Mouse (Mus musculus): ENCODE measurements around the gene Zfp142. TPM values are rescaled to one million over a fixed set of nuclear protein-coding genes. Genes with fewer than 3 reads are reported as not detected.

Gene Zfp142
- polyA plus RNA-seq (2012; rRNA removed) = 23.9 TPM in 2 replicates

DNA sequence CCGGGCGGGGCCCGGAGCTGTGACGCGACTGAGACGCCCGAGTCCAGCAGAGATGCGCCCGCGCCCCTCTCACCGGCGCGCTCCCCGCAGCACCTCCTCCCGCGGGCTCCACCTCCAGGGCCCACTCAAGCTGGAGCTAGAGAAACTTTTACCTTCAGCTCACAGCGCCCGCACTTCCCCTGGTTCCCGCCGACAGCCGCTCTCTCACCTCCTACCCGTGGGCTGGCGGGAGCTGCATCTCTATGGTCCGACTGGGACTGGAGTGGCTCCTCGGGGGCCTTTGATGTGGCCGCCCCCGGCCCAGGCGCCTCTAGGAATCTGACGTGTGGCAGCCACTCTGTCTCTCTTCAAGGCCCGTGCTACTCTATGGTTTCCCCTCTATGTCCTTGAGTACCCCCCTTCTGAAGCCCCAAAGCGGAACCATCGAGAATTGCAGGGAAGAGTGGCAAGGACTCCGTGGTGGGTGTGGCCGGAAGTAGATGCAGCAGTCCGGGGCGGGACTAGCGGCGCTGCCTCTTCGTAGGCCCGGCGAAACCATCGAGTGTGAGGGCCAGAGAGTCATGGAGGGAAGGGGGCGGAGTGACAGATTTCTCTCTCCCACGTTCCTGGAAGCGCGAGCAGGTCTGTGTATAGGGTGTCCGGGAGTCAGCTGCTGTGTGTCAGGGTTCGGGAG is at the start of gene Zfp142, which contains the start of gene Bcs1l:
Gene Zfp142 (minus strand): TSS at position 474 of the 673 bp plus-strand sequence.
Gene Bcs1l (plus strand): TSS at position 517 of the 673 bp plus-strand sequence.
- Histone ChIP-seq H3K4me1 (ENCODE audit: control insufficient read depth, insufficient read depth, low read length) (peaks cover 8% of the 10 kb centered on the region; the same call in 1 of the 2 replicates), H3K4me3 (ENCODE audit: insufficient read depth, low read length) (peak within 1 kb of the TSS; percentile 57), H3K27ac (ENCODE audit: insufficient read depth, low read length) (peak within 1 kb of the TSS; percentile 66)
- TF ChIP-seq CTCF (IDR thresholded peaks at IDR 0.05; ENCODE audit: extremely low read depth, insufficient read depth, low read length) (no peak), POLR2A (IDR thresholded peaks at IDR 0.05; ENCODE audit: extremely low read depth, insufficient read depth, low read length) (peak; percentile 64; the same call in 1 of the 2 replicates)

DNA sequence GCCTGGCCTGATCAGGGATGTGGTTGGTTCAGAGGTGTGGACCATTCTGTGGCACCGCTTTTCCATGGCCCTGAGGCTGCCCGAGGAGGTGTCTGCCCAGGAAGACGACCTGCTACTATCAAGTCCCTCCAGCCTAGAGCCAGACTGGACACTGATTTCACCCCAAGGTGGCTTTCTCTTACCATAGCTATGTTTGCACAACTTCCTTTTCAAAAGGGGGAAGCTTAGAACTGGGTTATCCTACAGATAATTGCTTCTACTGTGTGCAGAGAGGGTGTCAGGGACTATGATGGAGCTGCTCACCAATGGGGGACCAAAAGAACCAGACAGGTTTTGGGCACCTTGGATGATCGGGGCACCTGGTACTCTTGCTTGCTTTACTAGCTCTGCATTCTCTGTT is 44.7 kb upstream of the Zfp142 start:
- no peak overlapping the region for H3K4me3 ChIP-seq (ENCODE audit: insufficient read depth, low read length)
- TF ChIP-seq POLR2A (IDR thresholded peaks at IDR 0.05; ENCODE audit: extremely low read depth, insufficient read depth, low read length) (no peak), CTCF (IDR thresholded peaks at IDR 0.05; ENCODE audit: extremely low read depth, insufficient read depth, low read length) (no peak)
- no peak overlapping the region for H3K27ac ChIP-seq (ENCODE audit: insufficient read depth, low read length)

DNA sequence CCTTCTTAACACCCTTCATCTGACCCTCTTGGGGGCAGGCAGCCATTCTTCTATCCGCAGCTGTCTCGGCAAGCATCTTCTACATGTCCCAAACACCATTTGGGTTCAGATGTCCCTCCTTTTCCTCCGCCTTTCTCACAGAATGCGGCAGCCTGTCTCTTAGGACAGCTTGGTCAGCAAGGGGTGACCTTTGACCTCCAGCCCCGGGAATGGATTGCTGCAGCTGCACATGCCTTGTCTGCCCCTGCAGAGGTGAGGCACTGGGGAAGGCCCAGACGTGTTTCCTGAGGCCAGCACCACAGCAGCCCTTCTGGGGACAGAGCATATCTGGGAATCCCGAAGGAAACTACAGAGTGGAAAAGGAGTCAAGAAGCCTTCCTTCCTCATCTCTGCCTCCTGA is 40.0 kb upstream of the Zfp142 start:
- TF ChIP-seq POLR2A (IDR thresholded peaks at IDR 0.05; ENCODE audit: extremely low read depth, insufficient read depth, low read length) = no peak
- no peak for TF ChIP-seq CTCF (IDR thresholded peaks at IDR 0.05; ENCODE audit: extremely low read depth, insufficient read depth, low read length)
- H3K27ac ChIP-seq (ENCODE audit: insufficient read depth, low read length) = no peak overlapping the region
- H3K4me1 ChIP-seq (ENCODE audit: control insufficient read depth, insufficient read depth, low read length) = no peaks in the 10 kb centered on the region
- no peak overlapping the region for H3K4me3 ChIP-seq (ENCODE audit: insufficient read depth, low read length)

More for the DNA sequence above, 44.7 kb upstream of the Zfp142 start:
- H3K4me1 ChIP-seq (ENCODE audit: control insufficient read depth, insufficient read depth, low read length) = no peaks in the 10 kb centered on the region

DNA sequence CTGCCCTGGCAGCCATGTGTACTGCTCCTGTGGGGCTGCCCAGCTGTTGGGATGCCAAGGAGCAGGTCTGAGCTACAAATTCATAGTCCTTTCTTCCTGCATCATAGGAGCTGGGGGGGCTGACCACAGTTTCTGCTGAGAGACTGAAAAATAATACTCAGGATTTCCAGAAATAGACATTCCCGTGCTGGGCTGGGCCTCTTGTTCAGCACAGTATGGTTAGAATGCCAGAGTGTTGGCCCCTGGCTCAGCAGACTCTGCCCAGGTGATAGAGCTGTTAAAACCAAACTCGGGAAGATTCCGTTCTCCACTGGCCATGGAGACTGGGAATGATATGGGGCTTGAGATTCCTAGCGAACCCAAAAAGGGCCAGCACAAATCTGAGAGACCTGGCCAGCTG is 38.0 kb upstream of the Zfp142 start:
- H3K4me3 ChIP-seq (ENCODE audit: insufficient read depth, low read length) = no peak overlapping the region
- TF ChIP-seq CTCF (IDR thresholded peaks at IDR 0.05; ENCODE audit: extremely low read depth, insufficient read depth, low read length) (no peak), POLR2A (IDR thresholded peaks at IDR 0.05; ENCODE audit: extremely low read depth, insufficient read depth, low read length) (no peak)
- no peak overlapping the region for H3K27ac ChIP-seq (ENCODE audit: insufficient read depth, low read length)
- H3K4me1 ChIP-seq (ENCODE audit: control insufficient read depth, insufficient read depth, low read length) = no peaks in the 10 kb centered on the region

DNA sequence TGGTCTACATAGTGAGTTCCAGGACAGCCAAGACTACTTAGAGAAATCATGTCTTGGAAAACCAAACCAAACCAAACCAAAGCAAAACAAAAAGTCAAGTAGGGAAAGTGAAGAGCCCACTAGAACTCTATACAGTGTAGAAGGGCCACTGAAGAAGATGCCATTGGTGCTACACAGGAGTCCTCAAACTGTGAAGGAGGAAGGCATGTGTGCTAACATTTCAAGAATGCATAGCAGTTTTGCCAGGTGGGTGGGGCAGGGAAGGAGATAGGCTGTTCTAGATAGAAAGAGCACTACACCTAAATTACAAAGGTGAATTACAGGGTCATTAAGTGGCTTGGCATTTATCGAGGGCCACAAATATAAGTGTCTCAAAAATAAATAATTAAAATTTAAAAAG is 36.1 kb upstream of the Zfp142 start:
- Histone ChIP-seq H3K4me3 (ENCODE audit: insufficient read depth, low read length) (no peak overlapping the region), H3K4me1 (ENCODE audit: control insufficient read depth, insufficient read depth, low read length) (no peaks in the 10 kb centered on the region), H3K27ac (ENCODE audit: insufficient read depth, low read length) (no peak overlapping the region)
- TF ChIP-seq POLR2A (IDR thresholded peaks at IDR 0.05; ENCODE audit: extremely low read depth, insufficient read depth, low read length) (no peak), CTCF (IDR thresholded peaks at IDR 0.05; ENCODE audit: extremely low read depth, insufficient read depth, low read length) (no peak)

DNA sequence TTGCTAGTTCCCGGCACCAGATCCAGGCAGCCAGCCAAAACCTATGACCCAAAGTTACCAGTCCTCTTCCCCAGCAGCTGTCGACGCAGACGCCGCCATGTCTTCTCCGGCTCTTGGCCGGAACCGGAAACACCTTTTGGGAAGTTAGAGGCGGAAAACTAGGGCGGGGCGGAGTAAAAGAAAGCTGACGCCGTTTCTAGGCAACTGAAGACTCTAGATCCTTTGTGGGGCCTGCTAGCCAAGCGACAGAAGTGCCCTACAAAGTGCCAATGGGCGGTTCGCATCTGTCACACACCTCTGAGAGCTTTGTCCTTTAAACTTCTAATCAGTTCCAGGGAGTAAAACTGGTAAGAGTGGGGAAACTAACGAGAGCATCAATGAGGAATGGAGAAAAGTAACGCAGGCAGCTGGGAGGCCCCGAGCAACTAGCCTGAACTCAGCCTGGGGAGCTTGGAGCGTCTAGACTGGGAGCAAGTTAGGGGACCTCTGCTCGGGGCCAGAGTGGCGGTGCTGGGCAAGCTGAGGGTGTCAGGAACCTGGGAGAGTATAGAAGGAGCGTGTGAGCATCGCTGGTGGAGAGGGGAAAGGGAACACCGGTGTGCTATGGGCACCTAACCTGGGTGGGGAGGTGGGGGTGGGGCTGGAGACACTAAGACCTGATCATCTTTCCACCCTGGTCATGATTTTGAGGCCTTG is 13.4 kb upstream of the Zfp142 start, which contains the start of the genes Rnf25 and Stk36:
Gene Rnf25 (minus strand): TSS at position 131 of the 696 bp plus-strand sequence.
Gene Stk36 (plus strand): TSS at position 179 of the 696 bp plus-strand sequence.
- TF ChIP-seq CTCF (IDR thresholded peaks at IDR 0.05; ENCODE audit: extremely low read depth, insufficient read depth, low read length) (no peak), POLR2A (IDR thresholded peaks at IDR 0.05; ENCODE audit: extremely low read depth, insufficient read depth, low read length) (peak; percentile 92)
- Histone ChIP-seq H3K4me3 (ENCODE audit: insufficient read depth, low read length) (peak within 1 kb of the TSS; percentile 81), H3K27ac (ENCODE audit: insufficient read depth, low read length) (0 out of 2 replicates have a peak within 1 kb of the TSS, but pooled peaks have one; percentile 17), H3K4me1 (ENCODE audit: control insufficient read depth, insufficient read depth, low read length) (peaks cover 2% of the 10 kb centered on the region; the same call in 1 of the 2 replicates)

DNA sequence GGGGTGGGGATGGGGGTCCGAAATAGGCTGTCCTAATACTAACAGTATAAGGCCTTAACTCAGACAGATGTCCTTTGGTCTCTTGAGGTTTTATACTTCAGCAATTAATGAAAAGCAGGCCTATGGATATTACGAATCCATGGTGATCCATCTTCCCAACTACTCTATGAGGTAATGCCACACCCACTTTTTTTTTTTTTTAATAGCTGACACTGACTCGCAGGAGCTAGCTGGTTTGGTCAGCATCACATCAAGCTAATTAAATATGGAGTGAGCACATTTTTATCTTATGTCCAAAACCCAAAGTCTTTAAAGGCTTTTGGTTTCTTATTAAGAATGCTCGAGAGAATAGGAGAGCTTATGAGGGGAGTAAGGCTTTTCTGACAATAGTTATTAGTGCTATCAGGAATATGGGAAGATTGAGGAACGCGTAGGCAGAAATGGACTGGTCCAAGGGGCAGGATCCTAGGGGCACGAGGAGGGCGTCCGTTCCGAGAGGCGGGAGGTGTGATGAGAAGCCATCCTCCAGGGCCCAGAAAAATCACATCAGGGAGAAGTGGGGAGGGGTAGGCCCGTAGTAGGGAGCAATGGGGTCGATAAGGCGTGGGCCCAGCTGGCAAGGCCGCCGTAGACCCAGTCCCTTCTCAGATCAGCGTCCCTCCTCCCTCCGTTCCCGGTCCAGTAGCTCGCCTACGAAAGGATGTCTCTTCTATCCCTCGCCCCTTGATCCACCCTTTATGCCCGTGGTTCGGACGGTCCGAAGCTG is 12.6 kb upstream of the Zfp142 start:
- Histone ChIP-seq H3K4me1 (ENCODE audit: control insufficient read depth, insufficient read depth, low read length) (peaks cover 2% of the 10 kb centered on the region; the same call in 1 of the 2 replicates), H3K4me3 (ENCODE audit: insufficient read depth, low read length) (peak overlapping the region; percentile 81), H3K27ac (ENCODE audit: insufficient read depth, low read length) (0 out of 2 replicates have a peak overlapping the region, but pooled peaks have one; percentile 17)
- no peak for TF ChIP-seq CTCF (IDR thresholded peaks at IDR 0.05; ENCODE audit: extremely low read depth, insufficient read depth, low read length)
- TF ChIP-seq POLR2A (IDR thresholded peaks at IDR 0.05; ENCODE audit: extremely low read depth, insufficient read depth, low read length) = no peak

DNA sequence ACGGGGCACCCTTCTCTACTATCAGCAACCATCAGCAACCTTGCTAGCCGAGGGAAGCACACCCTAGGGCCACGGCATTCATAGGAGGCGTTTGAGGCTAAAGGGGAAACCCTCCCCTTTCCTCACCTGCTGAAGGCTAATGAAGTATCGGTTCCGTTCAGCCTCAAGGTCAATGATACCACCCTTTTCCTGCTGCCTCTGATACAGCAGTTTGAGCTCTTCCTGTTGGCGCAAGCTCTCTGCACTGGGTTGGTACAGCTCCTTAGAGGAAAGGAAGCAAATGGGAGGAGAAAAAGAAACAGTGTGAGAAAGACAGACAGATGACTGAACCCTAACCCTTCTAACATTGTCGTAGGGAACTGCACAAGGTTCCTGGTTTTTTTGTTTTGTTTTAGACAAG is 6.4 kb upstream of the Zfp142 start:
- no peak overlapping the region for H3K4me3 ChIP-seq (ENCODE audit: insufficient read depth, low read length)
- H3K4me1 ChIP-seq (ENCODE audit: control insufficient read depth, insufficient read depth, low read length) = no peaks in the 10 kb centered on the region
- H3K27ac ChIP-seq (ENCODE audit: insufficient read depth, low read length) = no peak overlapping the region
- TF ChIP-seq CTCF (IDR thresholded peaks at IDR 0.05; ENCODE audit: extremely low read depth, insufficient read depth, low read length) (no peak), POLR2A (IDR thresholded peaks at IDR 0.05; ENCODE audit: extremely low read depth, insufficient read depth, low read length) (no peak)

DNA sequence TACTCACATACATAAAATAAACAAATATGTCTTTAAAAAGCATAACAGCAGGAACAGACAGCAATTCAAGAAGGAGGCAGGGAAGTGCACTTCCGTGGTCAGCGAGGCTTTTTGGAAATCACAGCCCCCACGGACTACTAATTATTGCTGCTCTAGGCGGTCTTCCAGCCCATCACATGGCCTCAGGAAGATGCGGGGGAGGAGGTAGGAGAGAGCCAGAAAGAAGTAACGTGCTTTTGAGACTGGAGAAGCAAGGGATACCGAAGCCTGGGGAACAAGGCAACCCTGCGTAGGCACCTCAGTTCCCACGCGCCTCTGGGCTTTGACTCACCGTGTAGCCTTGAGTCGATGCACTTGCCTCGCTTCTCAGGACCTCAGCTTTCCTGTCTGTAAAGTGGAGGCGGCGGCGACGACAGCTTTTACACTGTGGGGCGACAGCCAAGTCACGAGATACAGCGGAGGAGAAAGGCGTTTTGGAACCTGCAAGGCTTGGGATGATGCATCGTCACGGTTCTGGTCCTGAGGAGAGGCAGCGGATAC is 743 bp downstream of the Zfp142 start:
- TF ChIP-seq POLR2A (IDR thresholded peaks at IDR 0.05; ENCODE audit: extremely low read depth, insufficient read depth, low read length) (peak; percentile 41; the same call in 1 of the 2 replicates), CTCF (IDR thresholded peaks at IDR 0.05; ENCODE audit: extremely low read depth, insufficient read depth, low read length) (no peak)
- Histone ChIP-seq H3K4me3 (ENCODE audit: insufficient read depth, low read length) (peak overlapping the region; percentile 57), H3K27ac (ENCODE audit: insufficient read depth, low read length) (peak overlapping the region; percentile 0; the same call in 1 of the 2 replicates), H3K4me1 (ENCODE audit: control insufficient read depth, insufficient read depth, low read length) (peaks cover 8% of the 10 kb centered on the region; the same call in 1 of the 2 replicates)
